Mouse (Mus musculus): ENCODE data around the gene Sp4. TPM values are rescaled to one million over a fixed set of nuclear protein-coding genes. Genes with fewer than 3 reads are reported as not detected.

Sp4 gene
- polyA plus RNA-seq, 1 experiment: 1.2 TPM

DNA sequence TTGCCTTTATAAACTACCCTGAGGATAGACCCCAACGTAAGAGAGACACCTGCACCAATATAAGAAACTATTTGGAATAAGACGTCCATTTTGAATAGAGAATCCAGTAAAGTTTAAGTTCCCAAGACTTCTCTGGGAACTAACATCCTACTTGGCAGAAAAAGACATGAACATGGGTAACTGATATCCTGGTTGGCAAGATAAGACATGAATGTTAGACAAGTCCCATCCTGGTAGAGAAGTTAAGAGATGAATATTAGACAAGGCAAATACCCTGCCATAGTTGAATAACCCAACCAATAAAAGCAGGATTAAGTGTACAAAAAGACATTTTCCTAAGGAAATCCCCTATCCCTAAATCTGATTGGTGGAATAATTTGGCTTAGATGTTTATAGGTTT is 26.3 kb upstream of the Sp4 start:
- Histone ChIP-seq H3ac (ENCODE audit: control insufficient read depth, insufficient read length) (no peak overlapping the region), H3K79me2 (ENCODE audit: control insufficient read depth, insufficient read depth) (no peaks in the 10 kb centered on the region), H3K4me3 (no peak overlapping the region), H3K36me3 (ENCODE audit: control insufficient read depth, insufficient read depth) (no peaks in the 10 kb centered on the region), H3K27me3 (ENCODE audit: control insufficient read depth, insufficient read depth, insufficient read length) (no peaks in the 10 kb centered on the region), H3K4me2 (ENCODE audit: low read depth) (no peak overlapping the region)
- no peak for TF ChIP-seq CEBPB (IDR thresholded peaks at IDR 0.05; ENCODE audit: insufficient read depth, poor library complexity, severe bottlenecking)
- no peak for TF ChIP-seq TCF3 (IDR thresholded peaks at IDR 0.05; ENCODE audit: insufficient read length, low read depth)
- no peak for TF ChIP-seq REST (IDR thresholded peaks at IDR 0.05; ENCODE audit: insufficient read depth, insufficient read length)
- TF ChIP-seq POLR2AphosphoS2 (IDR thresholded peaks at IDR 0.05; ENCODE audit: insufficient read length, low read depth): no peak
- no peak for TF ChIP-seq SRF (IDR thresholded peaks at IDR 0.05; ENCODE audit: control insufficient read depth, insufficient read length, low read depth)
- no peak for TF ChIP-seq MAX (IDR thresholded peaks at IDR 0.05; ENCODE audit: low read depth)
- TF ChIP-seq MYOG (IDR thresholded peaks at IDR 0.05; ENCODE audit: control insufficient read depth in 1 of 3, insufficient read depth in 1 of 3, insufficient read length in 2 of 3, low read depth in 2 of 3): no peak
- no peak for TF ChIP-seq POLR2A (IDR thresholded peaks at IDR 0.05; ENCODE audit: insufficient read length, low read depth)
- no peak for TF ChIP-seq TCF12 (IDR thresholded peaks at IDR 0.05; ENCODE audit: insufficient read depth, poor library complexity, severe bottlenecking)
- TF ChIP-seq USF1 (IDR thresholded peaks at IDR 0.05; ENCODE audit: low read depth): no peak
- no peak for TF ChIP-seq MYOD1 (IDR thresholded peaks at IDR 0.05; ENCODE audit: control insufficient read depth in 1 of 3, insufficient read length in 2 of 3, low read depth in 2 of 3)
- no peak for TF ChIP-seq E2F4 (IDR thresholded peaks at IDR 0.05; ENCODE audit: insufficient read depth)

DNA sequence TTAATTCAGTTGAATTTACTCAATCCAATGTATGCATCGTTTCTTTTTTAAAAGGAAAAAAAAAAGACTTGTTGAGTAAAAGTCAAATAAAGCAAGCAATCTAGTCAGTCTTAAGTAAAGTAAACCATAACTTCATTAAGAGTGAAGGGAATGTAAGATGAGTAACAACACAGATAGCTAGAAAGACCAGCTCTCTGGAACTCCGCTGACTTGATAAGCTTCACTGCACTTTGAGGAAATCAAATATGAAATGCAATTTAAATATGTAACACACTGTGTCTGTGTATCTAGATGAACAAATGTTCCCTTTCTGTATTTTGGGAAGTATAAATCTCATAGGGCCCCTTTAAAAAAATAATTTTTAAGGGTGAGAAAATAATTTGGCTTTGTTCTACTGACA is 24.9 kb upstream of the Sp4 start:
- Histone ChIP-seq H3ac (ENCODE audit: control insufficient read depth, insufficient read length) (no peak overlapping the region), H3K27me3 (ENCODE audit: control insufficient read depth, insufficient read depth, insufficient read length) (no peaks in the 10 kb centered on the region), H3K4me2 (ENCODE audit: low read depth) (no peak overlapping the region), H3K36me3 (ENCODE audit: control insufficient read depth, insufficient read depth) (no peaks in the 10 kb centered on the region), H3K79me2 (ENCODE audit: control insufficient read depth, insufficient read depth) (no peaks in the 10 kb centered on the region), H3K4me3 (no peak overlapping the region)
- no peak for TF ChIP-seq POLR2A (IDR thresholded peaks at IDR 0.05; ENCODE audit: insufficient read length, low read depth)
- TF ChIP-seq TCF3 (IDR thresholded peaks at IDR 0.05; ENCODE audit: insufficient read length, low read depth): no peak
- TF ChIP-seq MYOG (IDR thresholded peaks at IDR 0.05; ENCODE audit: control insufficient read depth in 1 of 3, insufficient read depth in 1 of 3, insufficient read length in 2 of 3, low read depth in 2 of 3): no peak
- TF ChIP-seq USF1 (IDR thresholded peaks at IDR 0.05; ENCODE audit: low read depth): no peak
- no peak for TF ChIP-seq REST (IDR thresholded peaks at IDR 0.05; ENCODE audit: insufficient read depth, insufficient read length)
- no peak for TF ChIP-seq CEBPB (IDR thresholded peaks at IDR 0.05; ENCODE audit: insufficient read depth, poor library complexity, severe bottlenecking)
- no peak for TF ChIP-seq MYOD1 (IDR thresholded peaks at IDR 0.05; ENCODE audit: control insufficient read depth in 1 of 3, insufficient read length in 2 of 3, low read depth in 2 of 3)
- TF ChIP-seq POLR2AphosphoS2 (IDR thresholded peaks at IDR 0.05; ENCODE audit: insufficient read length, low read depth): no peak
- TF ChIP-seq SRF (IDR thresholded peaks at IDR 0.05; ENCODE audit: control insufficient read depth, insufficient read length, low read depth): no peak
- no peak for TF ChIP-seq E2F4 (IDR thresholded peaks at IDR 0.05; ENCODE audit: insufficient read depth)
- no peak for TF ChIP-seq MAX (IDR thresholded peaks at IDR 0.05; ENCODE audit: low read depth)
- TF ChIP-seq TCF12 (IDR thresholded peaks at IDR 0.05; ENCODE audit: insufficient read depth, poor library complexity, severe bottlenecking): no peak

DNA sequence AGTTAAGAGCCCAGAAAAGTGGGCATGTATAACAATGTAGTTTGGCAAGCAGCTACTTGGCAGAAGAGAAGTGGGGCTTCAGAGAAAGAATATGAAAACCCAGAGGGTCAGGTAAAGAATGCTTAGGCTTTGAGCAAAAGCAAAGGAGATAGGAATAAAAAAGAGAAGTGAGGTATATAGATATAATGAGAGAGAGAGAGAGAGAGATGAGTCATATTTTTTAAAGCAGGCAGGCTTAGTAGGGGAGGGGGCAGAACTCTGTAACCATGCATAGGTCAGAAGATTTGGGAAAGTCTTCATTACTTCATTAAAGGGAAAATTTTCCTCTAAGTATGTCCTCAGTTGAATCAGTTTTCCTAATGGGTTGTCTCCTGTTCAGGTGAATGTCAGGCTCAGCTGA is 18.8 kb upstream of the Sp4 start:
- no peak overlapping the region for H3ac ChIP-seq (ENCODE audit: control insufficient read depth, insufficient read length)
- TF ChIP-seq MYOD1 (IDR thresholded peaks at IDR 0.05; ENCODE audit: control insufficient read depth in 1 of 3, insufficient read length in 2 of 3, low read depth in 2 of 3) (no peak), TCF3 (IDR thresholded peaks at IDR 0.05; ENCODE audit: insufficient read length, low read depth) (no peak), E2F4 (IDR thresholded peaks at IDR 0.05; ENCODE audit: insufficient read depth) (no peak), REST (IDR thresholded peaks at IDR 0.05; ENCODE audit: insufficient read depth, insufficient read length) (no peak), MYOG (IDR thresholded peaks at IDR 0.05; ENCODE audit: control insufficient read depth in 1 of 3, insufficient read depth in 1 of 3, insufficient read length in 2 of 3, low read depth in 2 of 3) (no peak), POLR2A (IDR thresholded peaks at IDR 0.05; ENCODE audit: insufficient read length, low read depth) (no peak), TCF12 (IDR thresholded peaks at IDR 0.05; ENCODE audit: insufficient read depth, poor library complexity, severe bottlenecking) (no peak)
- no peaks in the 10 kb centered on the region for H3K27me3 ChIP-seq (ENCODE audit: control insufficient read depth, insufficient read depth, insufficient read length)
- H3K79me2 ChIP-seq (ENCODE audit: control insufficient read depth, insufficient read depth): no peaks in the 10 kb centered on the region
- no peak overlapping the region for H3K4me2 ChIP-seq (ENCODE audit: low read depth)
- no peak overlapping the region for H3K4me3 ChIP-seq
- no peaks in the 10 kb centered on the region for H3K36me3 ChIP-seq (ENCODE audit: control insufficient read depth, insufficient read depth)

DNA sequence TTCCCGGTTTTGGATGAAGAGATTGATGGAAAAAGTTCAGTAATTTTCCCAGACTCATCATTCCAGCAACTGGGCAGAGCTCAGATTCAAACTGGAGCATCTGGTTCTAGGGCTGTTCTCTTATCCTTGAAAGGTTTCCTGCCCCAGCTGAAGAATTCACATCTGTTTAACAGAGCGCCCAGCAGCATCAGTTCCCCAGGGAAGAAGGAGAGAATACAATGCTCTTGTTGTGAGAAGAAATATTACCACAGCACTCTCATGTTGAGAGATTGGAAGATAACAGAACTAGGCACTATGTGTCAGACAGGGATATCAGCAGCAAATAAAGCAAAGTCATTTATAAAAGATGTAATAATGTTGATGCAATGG is 13.2 kb upstream of the Sp4 start:
- Histone ChIP-seq H3K36me3 (ENCODE audit: control insufficient read depth, insufficient read depth) (no peaks in the 10 kb centered on the region), H3K79me2 (ENCODE audit: control insufficient read depth, insufficient read depth) (no peaks in the 10 kb centered on the region), H3ac (ENCODE audit: control insufficient read depth, insufficient read length) (no peak overlapping the region), H3K4me3 (no peak overlapping the region), H3K4me2 (ENCODE audit: low read depth) (no peak overlapping the region), H3K27me3 (ENCODE audit: control insufficient read depth, insufficient read depth, insufficient read length) (no peaks in the 10 kb centered on the region)
- no peak for TF ChIP-seq MAX (IDR thresholded peaks at IDR 0.05; ENCODE audit: low read depth)
- TF ChIP-seq TCF3 (IDR thresholded peaks at IDR 0.05; ENCODE audit: insufficient read length, low read depth): no peak
- no peak for TF ChIP-seq REST (IDR thresholded peaks at IDR 0.05; ENCODE audit: insufficient read depth, insufficient read length)
- TF ChIP-seq CEBPB (IDR thresholded peaks at IDR 0.05; ENCODE audit: insufficient read depth, poor library complexity, severe bottlenecking): no peak
- no peak for TF ChIP-seq SRF (IDR thresholded peaks at IDR 0.05; ENCODE audit: control insufficient read depth, insufficient read length, low read depth)
- no peak for TF ChIP-seq MYOD1 (IDR thresholded peaks at IDR 0.05; ENCODE audit: control insufficient read depth in 1 of 3, insufficient read length in 2 of 3, low read depth in 2 of 3)
- no peak for TF ChIP-seq TCF12 (IDR thresholded peaks at IDR 0.05; ENCODE audit: insufficient read depth, poor library complexity, severe bottlenecking)
- TF ChIP-seq MYOG (IDR thresholded peaks at IDR 0.05; ENCODE audit: control insufficient read depth in 1 of 3, insufficient read depth in 1 of 3, insufficient read length in 2 of 3, low read depth in 2 of 3): no peak
- TF ChIP-seq E2F4 (IDR thresholded peaks at IDR 0.05; ENCODE audit: insufficient read depth): no peak
- no peak for TF ChIP-seq POLR2A (IDR thresholded peaks at IDR 0.05; ENCODE audit: insufficient read length, low read depth)
- no peak for TF ChIP-seq USF1 (IDR thresholded peaks at IDR 0.05; ENCODE audit: low read depth)
- TF ChIP-seq POLR2AphosphoS2 (IDR thresholded peaks at IDR 0.05; ENCODE audit: insufficient read length, low read depth): no peak
